Mouse (Mus musculus) intestine, embryonic 15.5 days (tissue): Measurements from ENCODE around the gene Slc35g3. TPM values are rescaled to one million over a fixed set of nuclear protein-coding genes. Genes with fewer than 3 reads are reported as not detected.
A peak's percentile ranks its signal among the peaks of the same experiment; 100 is the strongest.

Experiments
- ATAC-seq: fragments of 200-750 bp; cut with Nextera tagmentation; 2 replicates; pipeline ENCODE4 v1.8.0; 2017; ENCODE audit warnings: moderate TSS enrichment, moderate library complexity
- H3K27ac ChIP-seq: fragments of 300-500 bp; sonication (generic); 2 replicates; pipeline ENCODE4 v1.5.1; 2015; ENCODE audit warnings: mild to moderate bottlenecking, inconsistent platforms
- H3K27me3 ChIP-seq: fragments of 300-500 bp; sonication (generic); replicated peaks from 2 replicates; pipeline ENCODE4 v1.6.1; 2015; ENCODE audit warnings: inconsistent platforms
- H3K36me3 ChIP-seq: fragments of 300-500 bp; sonication (generic); 2 replicates; pipeline ENCODE4 v1.6.1; 2015; ENCODE audit warnings: inconsistent platforms
- H3K4me1 ChIP-seq: fragments of 300-500 bp; sonication (generic); replicated peaks from 2 replicates; pipeline ENCODE4 v1.6.1; 2015; ENCODE audit warnings: inconsistent platforms
- H3K4me2 ChIP-seq: fragments of 300-500 bp; sonication (generic); replicated peaks from 2 replicates; pipeline ENCODE4 v1.6.1; 2015; ENCODE audit warnings: mild to moderate bottlenecking, inconsistent platforms
- H3K4me3 ChIP-seq: fragments of 300-500 bp; sonication (generic); replicated peaks from 2 replicates; pipeline ENCODE4 v1.5.1; 2015; ENCODE audit warnings: inconsistent platforms
- H3K9ac ChIP-seq: fragments of 300-500 bp; sonication (generic); 2 replicates; pipeline ENCODE4 v1.6.1; 2015; ENCODE audit warnings: inconsistent platforms
- H3K9me3 ChIP-seq: fragments of 300-500 bp; sonication (generic); 2 replicates; pipeline ENCODE4 v1.6.1; 2016; ENCODE audit warnings: inconsistent platforms
- WGBS: fragments of 180-500 bp; shearing (Covaris S2); methylation state at CpG from one replicate; pipeline ENCODE4 v1.1.7; 2015; 5-methylcytosine and 5-hydroxymethylcytosine counted together
- polyA plus RNA-seq: library from polyadenylated mRNA; unstranded; fragments of >200 nt; fragmentation: Nextera tagmentation; extraction: Ambion mirVana; gene quantifications from 2 replicates; pipeline ENCODE4 v1.2.1, GENCODE M21; 2015

Slc35g3 gene
- polyA plus RNA-seq, 1 experiment from 2014 or later = 0.15 TPM

GRCm38 (mm10) chr11:69723074-69723473, 38.7 kb downstream of the Slc35g3 start:
- WGBS = 41% methylated on average over 2 of the region's 2 CpGs
- ATAC-seq = no peak
- H3K4me1 ChIP-seq = peaks cover 4% of the 10 kb centered on the region; the same call in 1 of the 2 replicates

GRCm38 (mm10) chr11:69720852-69721251, 40.9 kb downstream of the Slc35g3 start:
- H3K36me3 ChIP-seq = no peaks in the 10 kb centered on the region
- no peak overlapping the region for H3K4me3 ChIP-seq
- no peak overlapping the region for H3K4me2 ChIP-seq
- no peak for ATAC-seq
- H3K9me3 ChIP-seq = no peaks in the 10 kb centered on the region
- peaks cover 7% of the 10 kb centered on the region; the same call in 1 of the 2 replicates for H3K4me1 ChIP-seq
- H3K27ac ChIP-seq = no peak overlapping the region
- no peak overlapping the region for H3K9ac ChIP-seq
- no peaks in the 10 kb centered on the region for H3K27me3 ChIP-seq
- 59% methylated on average over 6 of the region's 6 CpGs for WGBS

More at GRCm38 (mm10) chr11:69723074-69723473, 38.7 kb downstream of the Slc35g3 start:
- H3K36me3 ChIP-seq = no peaks in the 10 kb centered on the region
- H3K9ac ChIP-seq = no peak overlapping the region
- H3K9me3 ChIP-seq = no peaks in the 10 kb centered on the region
- H3K27me3 ChIP-seq = no peaks in the 10 kb centered on the region
- no peak overlapping the region for H3K4me3 ChIP-seq
- H3K27ac ChIP-seq = no peak overlapping the region
- no peak overlapping the region for H3K4me2 ChIP-seq

GRCm38 (mm10) chr11:69719423-69719822, 42.3 kb downstream of the Slc35g3 start:
- Histone ChIP-seq H3K4me3 (no peak overlapping the region), H3K27me3 (no peaks in the 10 kb centered on the region), H3K4me2 (no peak overlapping the region), H3K36me3 (no peaks in the 10 kb centered on the region), H3K9me3 (no peaks in the 10 kb centered on the region), H3K9ac (no peak overlapping the region), H3K4me1 (peaks cover 11% of the 10 kb centered on the region; the same call in 1 of the 2 replicates), H3K27ac (no peak overlapping the region)
- 72% methylated on average over 6 of the region's 6 CpGs for WGBS
- ATAC-seq = no peak

GRCm38 (mm10) chr11:69718661-69719060, 43.1 kb downstream of the Slc35g3 start:
- no peak overlapping the region for H3K9ac ChIP-seq
- H3K4me1 ChIP-seq = peaks cover 11% of the 10 kb centered on the region; the same call in 1 of the 2 replicates
- no peak overlapping the region for H3K4me3 ChIP-seq
- no peaks in the 10 kb centered on the region for H3K36me3 ChIP-seq
- 24% methylated on average over 15 of the region's 15 CpGs for WGBS
- peak; percentile 79 for ATAC-seq
- 0 out of 2 replicates have a peak overlapping the region, but pooled peaks have one; percentile 9 for H3K27ac ChIP-seq
- no peaks in the 10 kb centered on the region for H3K27me3 ChIP-seq
- peak overlapping the region; percentile 41; the same call in 1 of the 2 replicates for H3K4me2 ChIP-seq
- H3K9me3 ChIP-seq = no peaks in the 10 kb centered on the region

GRCm38 (mm10) chr11:69716953-69717352, 44.8 kb downstream of the Slc35g3 start:
- WGBS = 67% methylated on average over 4 of the region's 4 CpGs
- no peak overlapping the region for H3K27ac ChIP-seq

GRCm38 (mm10) chr11:69715929-69716328, 45.8 kb downstream of the Slc35g3 start:
- Histone ChIP-seq H3K27ac (no peak overlapping the region), H3K27me3 (no peaks in the 10 kb centered on the region), H3K9ac (no peak overlapping the region), H3K4me2 (no peak overlapping the region), H3K4me3 (no peak overlapping the region), H3K9me3 (no peaks in the 10 kb centered on the region), H3K36me3 (no peaks in the 10 kb centered on the region), H3K4me1 (peaks cover 11% of the 10 kb centered on the region; the same call in 1 of the 2 replicates)
- ATAC-seq = 0 out of 2 replicates have a peak, but pooled peaks have one; percentile 37
- WGBS = 13% methylated on average over 5 of the region's 5 CpGs

More at GRCm38 (mm10) chr11:69716953-69717352, 44.8 kb downstream of the Slc35g3 start:
- no peak for ATAC-seq
- H3K9ac ChIP-seq = no peak overlapping the region
- no peaks in the 10 kb centered on the region for H3K27me3 ChIP-seq
- H3K4me2 ChIP-seq = no peak overlapping the region
- peaks cover 11% of the 10 kb centered on the region; the same call in 1 of the 2 replicates for H3K4me1 ChIP-seq
- no peaks in the 10 kb centered on the region for H3K9me3 ChIP-seq
- no peaks in the 10 kb centered on the region for H3K36me3 ChIP-seq
- H3K4me3 ChIP-seq = no peak overlapping the region

- Histone ChIP-seq H3K9ac (no peak overlapping the region), H3K27ac (no peak overlapping the region), H3K4me1 (peaks cover 11% of the 10 kb centered on the region; the same call in 1 of the 2 replicates), H3K4me2 (no peak overlapping the region), H3K4me3 (no peak overlapping the region), H3K27me3 (no peaks in the 10 kb centered on the region), H3K36me3 (no peaks in the 10 kb centered on the region), H3K9me3 (no peaks in the 10 kb centered on the region)
- WGBS = 60% methylated on average over 9 of the region's 9 CpGs
- ATAC-seq = no peak
Measured at GRCm38 (mm10) chr11:69715482-69715881, 46.3 kb downstream of the Slc35g3 start.

- Histone ChIP-seq H3K9me3 (no peaks in the 10 kb centered on the region), H3K9ac (no peak overlapping the region), H3K36me3 (no peaks in the 10 kb centered on the region), H3K4me1 (peaks cover 11% of the 10 kb centered on the region; the same call in 1 of the 2 replicates), H3K4me3 (no peak overlapping the region), H3K27me3 (no peaks in the 10 kb centered on the region), H3K27ac (no peak overlapping the region), H3K4me2 (no peak overlapping the region)
- WGBS = 78% methylated on average over 18 of the region's 18 CpGs
- ATAC-seq = no peak
Measured at GRCm38 (mm10) chr11:69714636-69715329, 47.0 kb downstream of the Slc35g3 start.

- WGBS = 85% methylated on average over 20 of the region's 20 CpGs
- H3K9me3 ChIP-seq = no peaks in the 10 kb centered on the region
- H3K4me2 ChIP-seq = no peak overlapping the region
- H3K4me3 ChIP-seq = no peak overlapping the region
- no peaks in the 10 kb centered on the region for H3K36me3 ChIP-seq
- H3K27ac ChIP-seq = no peak overlapping the region
- no peak overlapping the region for H3K9ac ChIP-seq
- no peak for ATAC-seq
- H3K4me1 ChIP-seq = peaks cover 7% of the 10 kb centered on the region; the same call in 1 of the 2 replicates
- no peaks in the 10 kb centered on the region for H3K27me3 ChIP-seq
Measured at GRCm38 (mm10) chr11:69712954-69713672, 48.7 kb downstream of the Slc35g3 start.

GRCm38 (mm10) chr11:69711082-69711481, 50.7 kb downstream of the Slc35g3 start:
- peaks cover 7% of the 10 kb centered on the region; the same call in 1 of the 2 replicates for H3K4me1 ChIP-seq
- no peak for ATAC-seq
- H3K4me2 ChIP-seq = no peak overlapping the region
- WGBS = 74% methylated on average over 2 of the region's 2 CpGs
- no peak overlapping the region for H3K27ac ChIP-seq
- no peaks in the 10 kb centered on the region for H3K9me3 ChIP-seq
- H3K4me3 ChIP-seq = no peak overlapping the region
- no peaks in the 10 kb centered on the region for H3K27me3 ChIP-seq
- H3K36me3 ChIP-seq = no peaks in the 10 kb centered on the region
- H3K9ac ChIP-seq = no peak overlapping the region

- Histone ChIP-seq H3K9me3 (no peaks in the 10 kb centered on the region), H3K4me3 (no peak overlapping the region), H3K9ac (no peak overlapping the region), H3K4me2 (no peak overlapping the region), H3K27ac (no peak overlapping the region), H3K4me1 (0 out of 2 replicates have a peak, but pooled peaks cover 2% of the 10 kb centered on the region), H3K27me3 (no peaks in the 10 kb centered on the region), H3K36me3 (no peaks in the 10 kb centered on the region)
- ATAC-seq = no peak
- 76% methylated on average over 3 of the region's 3 CpGs for WGBS
Measured at GRCm38 (mm10) chr11:69710470-69710869, 51.3 kb downstream of the Slc35g3 start.
